Mouse (Mus musculus) embryonic fibroblast, embryonic 13.5 days (primary cell): Measurements from ENCODE around the gene C1qa.

ENCODE experiments used
- CTCF ChIP-seq: IDR thresholded peaks from 2 replicates; pipeline ENCODE4 v1.5.1; 2011; ENCODE audit warnings: mild to moderate bottlenecking, control low read depth, low read length, moderate library complexity, borderline replicate concordance; ENCODE audit not compliant: insufficient read depth
- POLR2A ChIP-seq: IDR thresholded peaks from 2 replicates; pipeline ENCODE4 v1.6.1; 2011; ENCODE audit warnings: low read depth, mild to moderate bottlenecking, control low read depth, low read length, moderate library complexity

GRCm38 (mm10) chr4:136937344-136937743, 38.7 kb upstream of the C1qa start:
- TF ChIP-seq CTCF (no peak), POLR2A (no peak)
